Mouse (Mus musculus): ENCODE results near the gene P3h2. TPM values are rescaled to one million over a fixed set of nuclear protein-coding genes. Genes with fewer than 3 reads are reported as not detected.

P3h2 gene
- polyA plus RNA-seq, 1 experiment, result 4.8 TPM

- TF ChIP-seq CTCF (IDR thresholded peaks at IDR 0.05; ENCODE audit: borderline replicate concordance, insufficient read depth, low read length) (peak; percentile 20; the same call in 1 of the 2 replicates), POLR2A (IDR thresholded peaks at IDR 0.05; ENCODE audit: low read depth, low read length) (no peak)
- Histone ChIP-seq H3K4me3 (ENCODE audit: insufficient read depth, low read length) (no peak overlapping the region), H3K27ac (ENCODE audit: insufficient read depth, low read length) (no peak overlapping the region), H3K4me1 (ENCODE audit: control insufficient read depth, insufficient read depth, low read length) (no peaks in the 10 kb centered on the region)
These were observed 153.6 kb downstream of the P3h2 start for GRCm38 (mm10) chr16:25952005-25952404.

- Histone ChIP-seq H3K4me1 (ENCODE audit: control insufficient read depth, insufficient read depth, low read length) (no peaks in the 10 kb centered on the region), H3K4me3 (ENCODE audit: insufficient read depth, low read length) (no peak overlapping the region), H3K27ac (ENCODE audit: insufficient read depth, low read length) (no peak overlapping the region)
- TF ChIP-seq CTCF (IDR thresholded peaks at IDR 0.05; ENCODE audit: borderline replicate concordance, insufficient read depth, low read length) (no peak), POLR2A (IDR thresholded peaks at IDR 0.05; ENCODE audit: low read depth, low read length) (no peak)
These were observed 157.5 kb downstream of the P3h2 start for GRCm38 (mm10) chr16:25948067-25948466.

- Histone ChIP-seq H3K4me1 (ENCODE audit: control insufficient read depth, insufficient read depth, low read length) (no peaks in the 10 kb centered on the region), H3K27ac (ENCODE audit: insufficient read depth, low read length) (no peak overlapping the region), H3K4me3 (ENCODE audit: insufficient read depth, low read length) (no peak overlapping the region)
- no peak for TF ChIP-seq POLR2A (IDR thresholded peaks at IDR 0.05; ENCODE audit: low read depth, low read length)
- no peak for TF ChIP-seq CTCF (IDR thresholded peaks at IDR 0.05; ENCODE audit: borderline replicate concordance, insufficient read depth, low read length)
These were observed 160.2 kb downstream of the P3h2 start for GRCm38 (mm10) chr16:25945151-25945955.

- Histone ChIP-seq H3K4me3 (ENCODE audit: insufficient read depth, low read length) (no peak overlapping the region), H3K27ac (ENCODE audit: insufficient read depth, low read length) (peak overlapping the region; percentile 62), H3K4me1 (ENCODE audit: control insufficient read depth, insufficient read depth, low read length) (no peaks in the 10 kb centered on the region)
- no peak for TF ChIP-seq POLR2A (IDR thresholded peaks at IDR 0.05; ENCODE audit: low read depth, low read length)
- TF ChIP-seq CTCF (IDR thresholded peaks at IDR 0.05; ENCODE audit: borderline replicate concordance, insufficient read depth, low read length), result no peak
These were observed 163.3 kb downstream of the P3h2 start for GRCm38 (mm10) chr16:25942261-25942660.

- Histone ChIP-seq H3K4me1 (ENCODE audit: control insufficient read depth, insufficient read depth, low read length) (no peaks in the 10 kb centered on the region), H3K27ac (ENCODE audit: insufficient read depth, low read length) (no peak overlapping the region), H3K4me3 (ENCODE audit: insufficient read depth, low read length) (no peak overlapping the region)
- TF ChIP-seq POLR2A (IDR thresholded peaks at IDR 0.05; ENCODE audit: low read depth, low read length) (no peak), CTCF (IDR thresholded peaks at IDR 0.05; ENCODE audit: borderline replicate concordance, insufficient read depth, low read length) (no peak)
These were observed 171.4 kb downstream of the P3h2 start for GRCm38 (mm10) chr16:25934181-25934580.

GRCm38 (mm10) chr16:25912185-25912584, 193.4 kb downstream of the P3h2 start:
- Histone ChIP-seq H3K4me1 (ENCODE audit: control insufficient read depth, insufficient read depth, low read length) (no peaks in the 10 kb centered on the region), H3K4me3 (ENCODE audit: insufficient read depth, low read length) (no peak overlapping the region), H3K27ac (ENCODE audit: insufficient read depth, low read length) (no peak overlapping the region)
- TF ChIP-seq POLR2A (IDR thresholded peaks at IDR 0.05; ENCODE audit: low read depth, low read length), result no peak
- TF ChIP-seq CTCF (IDR thresholded peaks at IDR 0.05; ENCODE audit: borderline replicate concordance, insufficient read depth, low read length), result no peak

Data from embryonic fibroblast, embryonic 13.5 days (primary cell).